Mouse (Mus musculus): ENCODE measurements around the gene Plcb1. TPM values are rescaled to one million over a fixed set of nuclear protein-coding genes. Genes with fewer than 3 reads are reported as not detected.

The Plcb1 gene
- total RNA-seq, 2 experiments from 2014 or later = 3.3 to 6.5 TPM

DNA sequence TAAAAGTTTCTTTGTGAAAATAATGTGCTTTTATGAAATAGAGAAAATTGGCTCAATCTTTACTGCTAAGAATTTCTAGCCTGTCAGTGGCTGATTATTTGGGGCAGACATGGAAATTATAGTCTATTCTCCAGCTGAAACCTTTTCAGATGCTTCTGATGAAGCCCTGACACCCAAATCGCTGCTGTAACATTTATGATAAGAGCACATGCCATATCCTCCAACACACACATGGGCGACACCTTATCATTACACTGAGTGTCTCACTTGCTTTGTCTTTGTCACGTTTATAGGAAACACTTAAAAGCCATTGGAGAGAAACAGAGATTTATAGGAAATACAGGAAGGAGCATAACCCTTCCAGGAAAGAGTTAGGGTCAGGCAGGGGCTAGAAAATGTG, 379.6 kb downstream of the Plcb1 start:
- ATAC-seq (replicated peaks; ENCODE audit: poor library complexity) = no peak

DNA sequence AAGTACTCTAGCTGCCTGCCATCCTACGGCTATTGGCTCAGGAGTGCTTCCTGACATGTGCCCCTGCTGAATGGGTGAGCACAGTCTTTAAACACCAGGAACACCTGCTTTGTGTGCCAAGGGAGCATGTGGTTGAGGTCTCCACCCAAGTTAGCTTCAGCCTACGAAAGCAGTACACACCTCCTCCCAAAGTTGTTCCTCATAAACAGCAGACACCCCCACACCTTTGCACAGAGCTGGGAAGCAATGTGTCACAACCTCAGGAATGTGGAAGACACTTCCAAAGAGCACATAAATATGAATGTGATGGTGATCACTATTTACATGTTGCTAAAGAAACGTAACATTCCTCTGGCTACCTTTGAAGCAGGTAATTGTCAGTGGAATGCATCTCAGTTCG, 389.7 kb downstream of the Plcb1 start:
- ATAC-seq (replicated peaks; ENCODE audit: poor library complexity) = no peak

DNA sequence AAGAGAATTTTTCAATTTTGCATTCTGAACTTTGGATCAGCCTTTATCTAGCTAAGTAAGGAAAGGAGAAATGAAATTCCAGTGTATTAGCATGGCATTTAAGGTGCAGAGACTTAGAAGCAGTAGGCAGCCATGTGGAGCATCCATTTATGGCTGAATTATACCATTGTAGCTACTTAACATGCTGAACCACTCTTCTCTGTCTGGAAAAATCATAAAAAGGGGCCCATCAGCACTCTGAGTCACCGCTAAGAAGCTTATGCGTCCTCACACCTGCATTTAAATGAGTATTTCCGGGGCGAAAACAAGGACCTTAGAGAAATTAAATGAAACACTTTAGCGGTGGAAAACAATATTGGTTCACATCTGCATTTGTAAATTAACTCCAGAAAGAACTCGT, 401.8 kb downstream of the Plcb1 start:
- ATAC-seq (replicated peaks; ENCODE audit: poor library complexity) = no peak

DNA sequence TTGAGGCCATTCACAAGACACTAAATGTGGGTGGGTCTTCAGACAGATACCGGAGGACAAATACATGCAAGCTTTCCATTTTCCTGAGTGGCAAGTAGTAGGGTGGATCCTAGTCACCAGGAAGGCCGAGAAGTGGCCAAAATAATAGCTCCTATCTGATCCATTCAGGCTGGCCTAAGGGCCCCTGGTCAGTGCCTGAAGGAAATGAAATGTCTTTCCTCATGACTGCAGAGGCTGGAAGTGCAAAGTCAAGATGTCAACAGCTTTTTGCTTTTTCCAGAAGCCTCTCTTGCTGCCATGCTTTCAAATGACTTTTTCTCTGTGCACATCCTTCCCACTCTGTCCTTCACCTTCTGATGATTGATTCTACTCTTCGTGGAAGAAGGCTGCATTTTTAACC, 415.0 kb downstream of the Plcb1 start:
- no peak for ATAC-seq (replicated peaks; ENCODE audit: poor library complexity)

DNA sequence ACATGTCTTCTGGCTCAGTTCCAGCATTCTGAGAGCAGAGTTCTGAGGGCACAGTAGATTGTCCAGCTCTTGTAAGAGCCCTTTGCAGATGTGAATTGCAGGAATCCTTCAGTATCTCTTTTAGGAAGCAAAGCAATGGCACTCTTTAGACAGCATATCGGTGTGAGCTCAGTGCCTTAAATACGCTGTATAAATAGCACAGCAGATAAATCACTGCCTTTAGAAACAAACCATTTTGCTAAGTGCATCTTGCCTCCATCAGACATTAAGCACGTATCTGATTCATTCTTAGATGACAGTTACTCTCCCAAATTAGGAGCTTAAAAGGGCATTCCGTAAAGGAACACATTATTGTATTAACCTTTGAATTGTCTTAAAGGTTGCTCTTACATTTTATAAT, 416.5 kb downstream of the Plcb1 start:
- ATAC-seq (replicated peaks; ENCODE audit: poor library complexity) = no peak

DNA sequence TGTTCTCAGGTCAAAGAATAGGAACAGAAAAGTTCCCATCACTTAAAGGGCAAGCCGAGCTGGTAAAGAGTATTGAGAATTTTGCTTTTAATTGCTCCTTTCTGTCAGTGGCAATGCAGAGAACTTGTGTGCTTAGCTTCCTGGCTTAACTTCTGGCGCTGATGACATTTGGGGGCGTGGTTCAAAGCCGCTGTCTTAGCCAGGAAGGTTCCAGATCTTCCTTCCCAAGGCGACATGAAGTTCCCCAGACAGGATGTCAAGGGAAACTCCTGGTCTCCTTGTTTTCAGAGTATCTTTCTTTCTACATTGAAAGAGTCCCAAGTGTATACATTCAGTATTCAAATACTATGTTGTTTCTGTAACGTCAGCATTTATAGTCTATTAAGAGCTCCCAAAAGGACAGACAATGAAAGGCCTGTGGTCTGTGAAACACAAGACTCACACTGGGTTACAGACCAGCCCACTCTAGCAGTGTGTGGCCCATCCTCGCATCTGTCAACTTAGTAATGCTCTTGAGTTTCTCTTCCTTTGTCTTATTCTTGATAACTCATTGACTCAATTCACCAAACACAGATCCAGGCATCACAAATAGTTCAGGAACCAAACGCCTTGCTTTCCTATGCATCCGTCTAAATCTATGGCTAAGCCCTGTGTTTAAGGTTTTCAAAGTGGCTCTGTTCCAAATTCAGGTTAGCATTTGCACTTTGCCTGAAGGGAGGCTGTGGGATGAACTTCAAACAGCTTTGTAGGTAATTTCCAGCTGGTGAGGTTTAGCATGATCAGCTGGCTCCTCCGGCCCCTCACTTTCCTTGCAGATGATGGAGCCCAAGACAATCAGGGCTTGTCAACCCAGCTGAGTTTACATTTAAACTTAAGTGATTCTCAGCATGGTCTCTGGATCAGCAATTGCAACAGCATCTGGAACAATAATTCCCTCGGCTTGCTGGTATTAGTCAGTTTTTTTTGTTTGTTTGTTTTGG, 418.6 kb downstream of the Plcb1 start:
- no peak for ATAC-seq (replicated peaks; ENCODE audit: poor library complexity)

DNA sequence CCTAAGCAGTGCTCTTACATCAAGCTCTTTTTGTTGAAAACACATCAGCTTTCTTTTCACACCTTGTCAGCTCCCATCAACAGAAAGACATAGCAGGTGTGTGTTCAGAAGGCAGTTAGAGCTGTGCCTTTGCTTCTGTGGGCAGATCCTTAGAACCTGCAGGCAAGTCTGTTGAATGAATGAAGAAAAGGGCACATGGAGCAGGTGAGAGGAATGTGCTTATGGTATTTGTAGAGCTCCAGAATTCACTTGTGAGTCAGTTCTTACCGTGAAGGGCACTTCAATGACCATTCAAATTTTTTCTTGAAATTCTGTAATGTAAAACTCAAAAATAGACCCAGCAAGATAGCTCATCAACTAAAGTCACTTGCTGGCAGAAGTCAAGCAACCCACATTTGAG, 423.0 kb downstream of the Plcb1 start:
- no peak for ATAC-seq (replicated peaks; ENCODE audit: poor library complexity)

DNA sequence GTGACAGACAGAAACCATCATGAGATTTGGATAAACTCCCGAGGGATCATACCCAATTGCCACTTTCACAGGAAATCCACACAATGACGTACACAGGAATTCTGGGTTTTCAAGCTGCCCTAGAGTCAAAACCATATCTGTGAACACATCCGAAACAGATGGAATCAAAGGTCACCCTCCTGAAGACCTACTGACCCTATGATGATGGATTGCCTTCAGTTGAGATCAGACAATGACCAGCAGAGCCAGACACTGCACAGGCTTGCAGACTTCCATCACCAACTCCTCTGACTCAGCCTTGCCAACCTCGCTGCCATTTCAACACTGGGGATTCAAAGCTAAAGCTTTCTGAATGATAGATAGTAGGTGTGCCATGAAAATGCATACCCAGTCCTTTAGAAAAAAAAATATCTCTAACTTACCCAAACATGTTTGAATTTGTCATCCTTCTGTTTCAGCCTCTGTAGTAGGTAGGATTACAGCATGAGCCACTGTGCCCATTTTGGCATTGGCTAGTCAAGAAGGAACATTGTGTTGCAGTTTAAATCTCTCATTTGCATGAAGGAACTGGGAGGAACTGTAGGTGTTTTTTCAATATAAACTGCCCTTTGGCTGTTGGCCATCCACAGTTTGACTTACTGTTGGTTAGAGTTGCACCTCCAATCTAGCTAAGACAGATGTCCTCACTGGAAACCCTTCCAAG, 429.0 kb downstream of the Plcb1 start:
- ATAC-seq (replicated peaks; ENCODE audit: poor library complexity) = no peak

DNA sequence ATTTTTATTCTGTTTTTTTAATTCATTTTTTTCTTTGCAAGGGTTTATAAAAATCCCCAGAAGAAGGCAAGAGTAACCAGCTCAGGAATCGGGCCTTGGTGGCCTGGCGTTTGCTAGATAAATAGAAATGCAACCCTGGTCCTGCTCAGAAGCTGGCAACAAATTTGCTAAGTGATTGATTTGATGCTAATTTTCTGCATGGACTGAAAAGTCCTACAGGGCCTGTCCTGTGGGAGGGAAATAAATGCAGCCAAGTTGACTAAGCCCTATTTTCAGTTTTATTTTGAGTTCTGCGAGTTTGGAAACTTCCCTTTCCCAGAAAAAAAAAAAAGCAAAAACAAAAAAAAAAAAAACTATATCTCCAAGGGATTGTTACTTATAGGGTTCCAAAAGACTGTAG, 433.5 kb downstream of the Plcb1 start:
- no peak for ATAC-seq (replicated peaks; ENCODE audit: poor library complexity)

DNA sequence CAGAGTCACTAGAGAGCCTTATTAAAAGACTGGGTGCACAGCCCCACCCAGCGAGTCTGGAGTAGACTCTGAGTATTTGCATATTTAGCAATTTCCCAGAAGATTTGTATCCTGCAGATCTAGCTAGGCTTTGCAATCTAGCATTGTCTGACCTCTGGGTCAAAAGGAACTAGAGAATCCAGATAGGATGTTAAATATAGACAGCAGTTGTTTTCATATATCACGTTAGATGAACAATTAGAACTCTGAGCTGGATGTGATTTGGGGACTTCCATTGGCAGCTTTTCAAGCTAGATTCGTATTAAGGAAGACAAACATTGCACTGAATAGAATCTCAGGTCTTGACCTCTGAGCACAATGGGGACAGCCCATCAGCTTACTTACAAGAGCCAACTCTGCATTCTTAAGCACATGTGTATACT, 439.7 kb downstream of the Plcb1 start:
- no peak for ATAC-seq (replicated peaks; ENCODE audit: poor library complexity)

DNA sequence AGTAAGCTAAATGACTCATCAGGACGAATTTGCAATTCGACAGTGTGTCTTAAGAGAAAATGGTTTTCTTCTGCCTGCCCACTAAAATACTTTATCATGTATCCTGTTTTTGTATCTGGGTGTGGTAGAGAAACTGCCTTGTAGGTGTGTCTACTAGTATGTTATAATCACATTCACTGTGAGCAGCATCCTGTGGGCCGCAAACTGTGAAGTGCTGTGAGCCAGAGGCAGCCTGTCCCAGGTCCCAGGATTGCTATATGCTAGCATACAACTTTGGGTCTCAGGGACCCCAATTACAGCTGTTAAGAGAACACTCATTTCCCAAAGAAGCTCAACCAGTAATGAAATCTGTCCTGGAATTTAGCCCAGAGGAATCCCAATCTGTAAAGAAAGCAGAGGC, 444.4 kb downstream of the Plcb1 start:
- no peak for ATAC-seq (replicated peaks; ENCODE audit: poor library complexity)

DNA sequence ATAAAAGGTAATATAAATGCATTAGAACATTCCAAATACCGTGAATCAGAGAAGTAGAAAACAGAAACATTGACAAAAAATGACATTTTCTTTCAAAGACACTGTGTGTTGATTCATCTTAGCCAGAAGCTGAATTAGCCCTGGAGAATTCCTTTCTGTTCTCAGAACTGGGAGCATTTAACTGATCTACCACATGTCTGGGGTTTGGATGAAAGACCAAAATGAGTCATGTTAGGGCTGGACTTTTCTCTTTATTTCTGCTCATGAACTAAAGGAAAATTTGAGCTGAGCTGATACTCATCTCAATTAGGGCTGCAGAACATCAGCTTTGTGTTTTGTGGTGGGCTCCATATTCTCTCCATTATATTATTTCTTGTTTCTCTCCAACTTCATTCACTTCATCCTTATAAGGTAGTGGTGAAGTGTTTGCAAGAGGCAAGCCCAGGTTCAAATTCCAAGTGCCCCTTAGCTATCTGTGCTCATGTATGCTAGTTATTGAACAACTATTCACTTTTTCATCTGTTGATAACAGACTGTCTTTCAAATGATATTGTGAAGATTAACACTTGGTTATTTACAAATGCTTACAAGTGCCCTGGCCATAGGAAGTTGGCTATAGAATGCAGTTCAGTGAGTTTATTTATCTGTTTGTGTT, 456.9 kb downstream of the Plcb1 start:
- ATAC-seq (replicated peaks; ENCODE audit: poor library complexity) = no peak

DNA sequence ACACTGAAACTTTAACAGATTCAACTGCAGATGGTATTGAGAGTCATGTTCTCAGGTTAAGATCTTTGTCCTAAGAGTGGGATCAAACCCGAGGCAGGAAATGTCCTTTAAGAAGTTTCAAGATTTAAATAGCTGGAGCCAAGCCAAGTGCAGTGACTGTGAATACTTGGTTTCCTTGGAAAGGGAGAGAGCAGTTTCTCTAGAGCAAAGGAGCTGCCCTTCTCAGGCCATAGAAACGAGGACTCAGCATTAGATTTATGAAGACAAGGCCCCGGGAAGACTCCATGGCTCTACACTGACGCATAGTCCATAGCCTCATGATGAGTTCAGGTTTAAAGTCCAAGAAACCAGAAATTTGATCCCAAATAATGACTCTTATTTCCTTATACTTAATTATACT, 457.9 kb downstream of the Plcb1 start:
- no peak for ATAC-seq (replicated peaks; ENCODE audit: poor library complexity)

DNA sequence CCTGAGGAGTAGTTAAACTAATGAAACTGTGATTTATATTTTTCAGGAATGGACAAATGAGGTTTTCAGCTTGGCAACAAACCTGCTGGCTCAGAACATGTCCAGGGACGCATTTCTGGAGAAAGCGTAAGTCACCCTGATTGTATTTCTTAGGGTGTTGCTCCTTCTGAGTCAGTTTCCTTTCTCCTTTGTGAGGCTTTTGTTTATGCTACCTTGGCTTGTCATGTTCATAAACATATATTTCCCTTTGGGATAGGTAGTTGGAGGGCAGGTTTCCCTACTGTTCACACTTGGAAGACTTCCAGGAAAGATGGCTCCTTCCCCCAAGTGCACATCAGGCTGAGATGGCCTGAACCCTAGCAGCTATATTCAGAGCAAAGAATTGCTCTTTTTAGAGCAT, 464.1 kb downstream of the Plcb1 start:
- ATAC-seq (replicated peaks; ENCODE audit: poor library complexity) = no peak

DNA sequence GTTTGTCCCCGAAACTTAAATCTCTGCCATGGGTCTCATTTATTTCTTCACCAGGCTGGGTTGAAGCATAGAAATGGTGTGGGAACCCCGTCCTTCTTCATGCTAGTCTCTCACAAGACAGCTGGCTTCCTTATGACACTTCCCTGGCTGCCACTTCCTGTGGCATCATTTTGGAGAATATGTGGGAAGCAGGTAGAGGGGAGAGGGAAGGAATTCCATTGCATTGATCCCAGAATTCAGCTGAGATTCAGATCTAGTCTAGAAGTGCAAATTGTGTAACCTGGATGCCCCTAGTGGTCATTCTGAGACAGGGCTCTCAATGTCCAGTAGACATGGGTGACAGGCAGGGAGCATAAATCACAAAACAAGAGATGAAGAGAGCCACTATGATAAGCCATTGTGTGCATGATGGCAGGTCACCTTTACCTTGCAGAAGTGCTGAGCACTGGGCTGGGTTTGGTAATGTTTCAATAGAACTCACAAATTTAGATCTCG, 466.0 kb downstream of the Plcb1 start:
- ATAC-seq (replicated peaks; ENCODE audit: poor library complexity) = peak; percentile 44; the same call in 1 of the 2 replicates

DNA sequence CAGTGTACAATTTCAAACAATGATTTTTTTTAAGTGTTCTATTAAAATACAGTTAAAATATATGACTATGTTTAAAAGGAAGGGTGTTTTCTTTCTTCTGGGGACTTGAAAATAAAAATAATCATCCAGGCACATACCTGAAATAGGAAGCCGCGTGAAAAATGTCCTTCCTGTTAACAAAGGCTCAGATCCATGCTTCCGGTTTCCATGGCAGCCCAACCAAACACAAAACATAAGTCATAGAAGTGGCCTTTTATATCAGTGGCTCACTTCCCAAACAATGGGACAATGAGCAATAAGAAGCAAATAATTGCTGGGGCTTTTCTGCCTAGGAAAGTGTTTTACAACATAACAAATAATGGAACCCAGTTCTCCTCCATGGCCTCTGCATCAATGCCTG, 473.3 kb downstream of the Plcb1 start:
- ATAC-seq (replicated peaks; ENCODE audit: poor library complexity) = no peak

DNA sequence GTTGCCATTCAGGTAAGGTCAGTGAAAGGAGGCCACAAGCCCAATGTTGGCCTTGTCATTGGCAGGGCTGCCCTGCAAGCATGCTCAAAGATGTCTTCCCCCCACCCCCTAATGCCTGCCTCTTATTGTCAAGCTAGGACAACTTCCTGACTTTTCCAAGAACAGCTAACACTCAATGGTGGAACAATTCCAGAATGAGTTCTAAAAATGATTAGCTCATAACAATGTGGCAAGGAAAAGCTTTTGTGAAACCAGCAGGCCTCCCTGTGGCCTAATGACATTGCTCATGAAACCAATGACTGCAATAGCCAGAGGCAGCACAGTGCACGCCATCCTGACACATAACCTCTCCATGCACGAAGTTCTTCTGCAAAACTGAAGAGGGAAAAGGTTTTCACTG, 478.1 kb downstream of the Plcb1 start:
- ATAC-seq (replicated peaks; ENCODE audit: poor library complexity) = no peak

DNA sequence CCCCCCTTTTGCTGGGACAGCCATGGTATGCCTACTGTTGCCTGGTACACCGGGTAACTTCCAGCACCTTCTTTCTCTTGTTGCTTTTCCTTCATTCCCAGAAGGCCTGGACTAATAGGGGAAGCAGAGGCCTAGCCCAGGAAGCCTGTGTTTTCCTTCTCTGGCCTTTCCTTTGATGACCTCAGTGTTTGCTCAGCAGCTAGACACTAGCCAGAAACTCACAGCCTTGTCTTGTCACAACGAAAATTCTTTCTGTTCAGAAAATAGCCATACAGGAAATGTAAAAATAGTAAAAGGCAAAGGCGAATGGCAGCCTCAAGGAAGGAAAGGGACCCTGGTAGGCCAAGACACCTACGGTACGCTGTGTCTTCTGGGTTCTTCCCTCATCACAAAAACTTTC, 489.1 kb downstream of the Plcb1 start:
- ATAC-seq (replicated peaks; ENCODE audit: poor library complexity) = no peak

DNA sequence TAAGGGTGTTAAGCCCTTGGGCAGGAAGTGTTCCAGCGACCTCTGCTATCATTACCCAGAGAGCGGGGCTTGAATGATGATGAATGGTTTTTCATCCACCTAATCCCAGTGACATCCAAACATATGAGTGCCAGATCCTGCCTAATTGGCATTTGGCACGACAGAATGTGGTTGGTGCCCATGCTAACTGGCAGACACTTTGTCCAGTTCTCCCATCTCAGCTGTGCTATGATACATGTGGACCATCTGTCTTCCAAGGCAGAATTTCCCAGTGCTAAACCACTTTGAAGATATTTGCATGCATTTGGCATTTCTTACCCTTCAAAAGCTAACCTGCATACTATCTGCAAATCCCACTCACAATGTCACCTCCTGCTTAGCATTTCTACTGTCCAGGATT, 492.6 kb downstream of the Plcb1 start:
- ATAC-seq (replicated peaks; ENCODE audit: poor library complexity) = no peak

DNA sequence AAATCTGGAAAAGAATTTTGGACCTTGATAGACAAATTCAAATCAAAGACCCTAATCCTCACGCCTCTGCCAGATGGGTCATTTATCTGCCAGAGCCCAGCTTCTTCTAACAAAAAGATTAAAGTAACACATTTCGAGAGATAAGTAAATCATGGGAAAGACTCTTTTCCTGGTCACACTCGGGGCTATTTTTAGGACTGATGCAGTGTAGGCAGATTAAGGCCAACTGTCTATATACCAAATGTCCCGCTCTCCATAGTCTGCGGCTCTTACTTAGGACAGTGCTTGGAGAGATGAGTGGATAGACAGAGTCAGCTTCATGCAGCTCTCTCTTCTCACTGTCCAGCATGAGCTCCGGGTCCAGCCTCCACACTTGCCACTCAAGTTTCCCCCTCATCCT, 493.2 kb downstream of the Plcb1 start:
- ATAC-seq (replicated peaks; ENCODE audit: poor library complexity) = no peak

DNA sequence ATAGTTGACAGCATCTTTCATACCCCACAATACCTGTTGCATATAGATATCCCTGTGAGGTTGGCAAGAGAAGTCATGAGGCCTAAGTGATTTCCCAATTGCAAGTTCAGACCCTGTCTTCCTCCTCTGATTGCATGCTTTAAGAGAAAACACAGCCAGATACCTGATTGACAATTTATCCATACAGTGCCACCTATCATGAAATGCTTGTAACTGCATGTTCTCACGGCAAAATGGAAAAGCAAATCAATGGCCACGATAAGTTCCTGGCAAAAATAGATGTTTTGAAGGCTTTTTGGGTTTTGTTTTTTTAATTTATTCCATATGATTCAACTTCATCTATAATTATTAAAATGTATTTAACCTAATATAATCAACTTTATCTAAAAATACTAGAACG, 497.9 kb downstream of the Plcb1 start:
- ATAC-seq (replicated peaks; ENCODE audit: poor library complexity) = peak; percentile 57; the same call in 1 of the 2 replicates

Data from megakaryocyte progenitor cell, adult 5-6 weeks (primary cell).